Mouse (Mus musculus) bone marrow, adult 2 months (tissue): Measurements from ENCODE around the gene Fbxw2. TPM values are rescaled to one million over a fixed set of nuclear protein-coding genes. Genes with fewer than 3 reads are reported as not detected.

Source experiments
- H3K27ac ChIP-seq: fragments of 200-500 bp; 2 replicates; pipeline ENCODE4 v1.5.1; 2012; ENCODE audit warnings: low read depth, mild to moderate bottlenecking, control low read depth, inconsistent platforms, low read length; ENCODE audit not compliant: control insufficient read depth, poor library complexity, insufficient read depth
- H3K4me1 ChIP-seq: fragments of 200-500 bp; 2 replicates; pipeline ENCODE4 v1.6.1; 2011; ENCODE audit warnings: low read length; ENCODE audit not compliant: control insufficient read depth, insufficient read depth
- H3K4me3 ChIP-seq: fragments of 200-500 bp; replicated peaks from 2 replicates; pipeline ENCODE3; 2011; ENCODE audit warnings: mild to moderate bottlenecking, low read depth, low read length, control low read depth; ENCODE audit not compliant: control insufficient read depth
- CTCF ChIP-seq: fragments of 200-500 bp; IDR thresholded peaks from 2 replicates; pipeline ENCODE4 v1.5.1; 2011; ENCODE audit warnings: low read length, control low read depth; ENCODE audit not compliant: control insufficient read depth, insufficient read depth
- POLR2A ChIP-seq: fragments of 200-500 bp; IDR thresholded peaks from 2 replicates; pipeline ENCODE4 v1.6.1; 2011; ENCODE audit warnings: low read depth, mild to moderate bottlenecking, control low read depth, low read length, borderline replicate concordance; ENCODE audit not compliant: control insufficient read depth
- WGBS: fragments of 180-500 bp; shearing (Covaris S2); methylation state at CpG from one replicate; pipeline ENCODE4 v1.1.7; 2018; 5-methylcytosine and 5-hydroxymethylcytosine counted together
- polyA plus RNA-seq: library from polyadenylated mRNA; stranded (reverse); fragments of >200 nt; gene quantifications from 2 replicates; pipeline ENCODE4 v1.2.4, GENCODE M21; 2011; ENCODE audit warnings: low replicate concordance; ENCODE audit not compliant: missing spikeins, insufficient read depth, insufficient read length

Gene Fbxw2
- polyA plus RNA-seq, 1 experiment, result 37.9 TPM

GRCm38 (mm10) chr2:34754551-34755358, 71.4 kb downstream of the Fbxw2 start, which contains the start of gene Gapvd1:
Gapvd1 (minus strand) TSS chr2:34755232.
- TF ChIP-seq CTCF, result no peak
- TF ChIP-seq POLR2A, result no peak; the same call in 1 of the 2 replicates
- Histone ChIP-seq H3K27ac (peak within 1 kb of the TSS; percentile 98), H3K4me1 (no peaks in the 10 kb centered on the region; the same call in 1 of the 2 replicates), H3K4me3 (peak within 1 kb of the TSS; percentile 89)
- WGBS, result under 1% methylated on average over 14 of the region's 14 CpGs

Other genes starting within 250 kb of the Fbxw2 start
- gene Gapvd1, start 71.1 kb downstream of the Fbxw2 start, polyA plus RNA-seq, result 41.6 and 42.5 TPM in 2 replicates
- 114 and 246 TPM in 2 replicates for gene Hspa5, start 54.3 kb downstream of the Fbxw2 start, polyA plus RNA-seq
- gene Rabepk, start 26.4 kb downstream of the Fbxw2 start, polyA plus RNA-seq, result 16.6 and 22.5 TPM in 2 replicates
- gene Gm34653, start 6.7 kb upstream of the Fbxw2 start, polyA plus RNA-seq, result not detected in 2 replicates
- not detected in 2 replicates for gene Cutal, start 48.1 kb upstream of the Fbxw2 start, polyA plus RNA-seq
- 30.3 TPM in 2 replicates for gene Psmd5, start 48.7 kb upstream of the Fbxw2 start, polyA plus RNA-seq
- 2.5 and 7.1 TPM in 2 replicates for gene Phf19, start 87.7 kb upstream of the Fbxw2 start, polyA plus RNA-seq
- 6.7 and 9.8 TPM in 2 replicates for gene Traf1, start 135.5 kb upstream of the Fbxw2 start, polyA plus RNA-seq
- gene Hc, start 235.1 kb upstream of the Fbxw2 start, polyA plus RNA-seq, result 2.3 and 3.9 TPM in 2 replicates